ENCODE assay signal across 15 mouse cellular contexts in the genomic region with DNA sequence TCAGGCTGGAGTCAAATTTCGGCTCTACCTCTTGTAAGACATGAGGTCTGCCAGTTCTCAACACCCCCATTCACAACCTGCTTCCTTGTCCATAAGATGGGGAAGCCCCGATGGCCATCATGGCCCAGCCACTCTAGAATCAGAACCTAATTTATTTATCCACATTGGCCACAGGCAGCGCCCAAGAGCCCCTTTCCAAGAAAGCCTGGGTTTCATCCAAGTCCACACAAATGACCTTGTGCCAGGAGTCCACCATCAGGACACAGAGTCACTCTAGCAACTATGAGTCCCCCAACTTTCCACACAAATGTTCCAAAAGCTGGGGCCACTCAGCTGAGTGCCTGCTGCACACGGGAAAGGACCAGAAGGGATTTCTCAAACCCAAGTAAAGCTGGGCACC. TPM values are rescaled to one million over a fixed set of nuclear protein-coding genes. Genes with fewer than 3 reads are reported as not detected.
A peak's percentile ranks its signal among the peaks of the same experiment; 100 is the strongest.
DNase-seq lines count a peak whose midpoint lies in the region; ATAC-seq lines count a peak whose summit lies in the region.
"Had no signal": no experiment of that assay in that cellular context is flagged by ENCODE, and none has a peak within 500 bp of the region (broad histone marks: within the 10 kb centered on the region; RNA-seq: fewer than 3 reads in every experiment).

No protein-coding gene starts in this region.

- no peak overlapping the region for H3K4me3 ChIP-seq in heart, embryonic 12.5 days
- H3K4me3 ChIP-seq in kidney, embryonic 16.5 days (ENCODE audit: low read length), result no peak overlapping the region
- H3K4me3 ChIP-seq: erythroblast, embryonic 14.5 days; hindbrain, embryonic 15.5 days; limb, embryonic 15.5 days; myocyte had no signal

- H3K27ac ChIP-seq in heart, embryonic 12.5 days (ENCODE audit: poor library complexity, severe bottlenecking), result peak overlapping the region; percentile 96
- no peak overlapping the region for H3K27ac ChIP-seq in kidney, embryonic 16.5 days (ENCODE audit: low read length)
- H3K27ac ChIP-seq: hindbrain, embryonic 15.5 days; limb, embryonic 15.5 days had no signal

- no peak for ATAC-seq in heart, embryonic 12.5 days (ENCODE audit: insufficient number of reproducible peaks, low FRiP score)
- ATAC-seq in kidney, embryonic 16.5 days (ENCODE audit: low FRiP score, low TSS enrichment), result no peak
- ATAC-seq: Patski had no signal

- no peaks in the 10 kb centered on the region for H3K27me3 ChIP-seq in heart, embryonic 12.5 days (replicated peaks)
- H3K27me3 ChIP-seq in kidney, embryonic 16.5 days (ENCODE audit: insufficient read depth, low read length), result no peaks in the 10 kb centered on the region; the same call in 1 of the 2 replicates
- H3K27me3 ChIP-seq: hindbrain, embryonic 15.5 days; limb, embryonic 15.5 days had no signal

- 69% methylated on average over 4 of the region's 4 CpGs for WGBS in heart, embryonic 12.5 days
- WGBS in kidney, embryonic 16.5 days, result 84% methylated on average over 4 of the region's 4 CpGs

- DNase-seq in heart, adult 18-20 months, result no peak
- DNase-seq in kidney, postnatal 36 days, result peak; percentile 26 to 57
- DNase-seq in 3T3-L1 (ENCODE audit: low read depth, low spot score) (peak; percentile 29), NIH3T3 (ENCODE audit: low read depth) (peak; percentile 20)
- no peak for DNase-seq in urinary bladder, postnatal 36 days (ENCODE audit: low spot score in 2 of 2)
- DNase-seq: cerebellum, adult 2 months; gastrocnemius, postnatal 36 days; lung, postnatal 14 days had no signal

- H3K4me2 ChIP-seq in heart, embryonic 12.5 days, result no peak overlapping the region
- no peak overlapping the region for H3K4me2 ChIP-seq in kidney, embryonic 16.5 days (replicated peaks; ENCODE audit: low read depth, low read length)
- H3K4me2 ChIP-seq: hindbrain, embryonic 15.5 days; limb, embryonic 15.5 days had no signal

- H3K4me1 ChIP-seq in heart, embryonic 12.5 days (replicated peaks), result peaks cover 87% of the 10 kb centered on the region
- H3K4me1 ChIP-seq in kidney, embryonic 16.5 days (ENCODE audit: insufficient read depth, low read length), result 0 out of 2 replicates have a peak, but pooled peaks cover 3% of the 10 kb centered on the region

- peaks cover 35% of the 10 kb centered on the region for H3K36me3 ChIP-seq in heart, embryonic 12.5 days
- no peaks in the 10 kb centered on the region for H3K36me3 ChIP-seq in kidney, embryonic 16.5 days (ENCODE audit: insufficient read depth, low read length)
- H3K36me3 ChIP-seq: hindbrain, embryonic 15.5 days; limb, embryonic 15.5 days had no signal

- H3K9me3 ChIP-seq in heart, embryonic 12.5 days (replicated peaks), result no peaks in the 10 kb centered on the region
- H3K9me3 ChIP-seq in kidney, embryonic 16.5 days (ENCODE audit: low read length), result no peaks in the 10 kb centered on the region
- H3K9me3 ChIP-seq: hindbrain, embryonic 15.5 days; limb, embryonic 15.5 days had no signal

- no peak overlapping the region for H3K9ac ChIP-seq in heart, embryonic 12.5 days
- no peak overlapping the region for H3K9ac ChIP-seq in kidney, embryonic 16.5 days (replicated peaks; ENCODE audit: low read length)
- H3K9ac ChIP-seq: hindbrain, embryonic 15.5 days; limb, embryonic 15.5 days had no signal

RNA-seq across cellular contexts. Expression of a gene that starts 18.7 kb away (rescaled TPM):
- 48.1 and 50.7 TPM in 2 replicates for polyA plus RNA-seq in heart, embryonic 12.5 days (2016; fragmentation: Nextera tagmentation; extraction: Ambion mirVana)
- total RNA-seq in heart, adult 18-20 months (2021), result 10 to 100 TPM; 15.0 to 23.0 TPM
- polyA plus RNA-seq in kidney, embryonic 16.5 days (2015; fragmentation: Nextera tagmentation; extraction: Ambion mirVana), result 1.6 and 1.8 TPM in 2 replicates

RNA-seq across cellular contexts. Expression of a gene that starts 29.3 kb away (rescaled TPM):
- 11.4 and 13.6 TPM in 2 replicates for polyA plus RNA-seq in heart, embryonic 12.5 days (2016; fragmentation: Nextera tagmentation; extraction: Ambion mirVana)
- 10 to 100 TPM; 27.3 to 38.3 TPM for total RNA-seq in heart, adult 18-20 months (2021)
- 6.8 and 7.8 TPM in 2 replicates for polyA plus RNA-seq in kidney, embryonic 16.5 days (2015; fragmentation: Nextera tagmentation; extraction: Ambion mirVana)

Comparison
In these comparisons a context has a peak if more than half of its experiments do, and no peak if none do; other contexts are left out.
1. DNase-seq: peak in kidney, postnatal 36 days (2 of 2), 3T3-L1 (single experiment) and NIH3T3 (single experiment); none in heart, adult 18-20 months (0 of 2) and urinary bladder, postnatal 36 days (0 of 2).
2. RNA of a gene that starts 18.7 kb away (polyA plus RNA-seq): 48.1 to 50.7 TPM in heart, embryonic 12.5 days; 1.6 to 1.8 TPM in kidney, embryonic 16.5 days; every median in the first group is over 10 times any median in the second.